Mouse (Mus musculus) spleen, adult 18-20 months (tissue): ENCODE measurements around the gene Ypel4.

Source experiments
- DNase-seq, 2 experiments: peaks; one replicate each; pipeline ENCODE4 v3.0.0; 2022; ENCODE audit warnings: mixed read lengths in 2 of 2

Ypel4 gene

GRCm38 (mm10) chr2:84733579-84734300 is at the start of gene Ypel4:
TSS of gene Ypel4 (plus strand) at chr2:84734058.
- DNase-seq: no peak

- no peak for DNase-seq
Observed at GRCm38 (mm10) chr2:84688080-84688844, 45.6 kb upstream of the Ypel4 start.

GRCm38 (mm10) chr2:84690050-84690449 is 43.8 kb upstream of the Ypel4 start:
- no peak for DNase-seq

GRCm38 (mm10) chr2:84695007-84695695 is 38.7 kb upstream of the Ypel4 start:
- no peak for DNase-seq

GRCm38 (mm10) chr2:84703497-84703896 is 30.4 kb upstream of the Ypel4 start:
- DNase-seq: no peak

- DNase-seq: no peak
Observed at GRCm38 (mm10) chr2:84704329-84704728, 29.5 kb upstream of the Ypel4 start.

- no peak for DNase-seq
Observed at GRCm38 (mm10) chr2:84705295-84705694, 28.6 kb upstream of the Ypel4 start.

- DNase-seq: no peak
Observed at GRCm38 (mm10) chr2:84707523-84707922, 26.3 kb upstream of the Ypel4 start.

- no peak for DNase-seq
Observed at GRCm38 (mm10) chr2:84711898-84712297, 22.0 kb upstream of the Ypel4 start.

- DNase-seq: no peak
Observed at GRCm38 (mm10) chr2:84714422-84714810, 19.4 kb upstream of the Ypel4 start.

- DNase-seq: peak; percentile 98
Observed at GRCm38 (mm10) chr2:84714811-84715561, 18.9 kb upstream of the Ypel4 start, which contains the start of gene Zdhhc5. TSS of gene Zdhhc5 (minus strand) at chr2:84715180.

GRCm38 (mm10) chr2:84715562-84716361 is 18.1 kb upstream of the Ypel4 start:
- peak; percentile 51 to 59 for DNase-seq

GRCm38 (mm10) chr2:84716423-84717355 is 17.2 kb upstream of the Ypel4 start:
- DNase-seq: no peak

- no peak for DNase-seq
Observed at GRCm38 (mm10) chr2:84717357-84717756, 16.5 kb upstream of the Ypel4 start.

- DNase-seq: no peak
Observed at GRCm38 (mm10) chr2:84720718-84721117, 13.1 kb upstream of the Ypel4 start.

- no peak for DNase-seq
Observed at GRCm38 (mm10) chr2:84721182-84721581, 12.7 kb upstream of the Ypel4 start.

- no peak for DNase-seq
Observed at GRCm38 (mm10) chr2:84723856-84724255, 10.0 kb upstream of the Ypel4 start.

- DNase-seq: no peak
Observed at GRCm38 (mm10) chr2:84725770-84726169, 8.1 kb upstream of the Ypel4 start.

- DNase-seq: no peak
Observed at GRCm38 (mm10) chr2:84726716-84727115, 7.1 kb upstream of the Ypel4 start.

- peak; percentile 94 to 96 for DNase-seq
Observed at GRCm38 (mm10) chr2:84727172-84727858, 6.5 kb upstream of the Ypel4 start, which contains the start of gene Clp1. TSS of gene Clp1 (minus strand) at chr2:84727350.
